Mouse (Mus musculus): ENCODE measurements around the gene Cilp2. TPM values are rescaled to one million over a fixed set of nuclear protein-coding genes. Genes with fewer than 3 reads are reported as not detected.

Cilp2 gene
- total RNA-seq, 1 experiment, result 7.3 TPM

DNA sequence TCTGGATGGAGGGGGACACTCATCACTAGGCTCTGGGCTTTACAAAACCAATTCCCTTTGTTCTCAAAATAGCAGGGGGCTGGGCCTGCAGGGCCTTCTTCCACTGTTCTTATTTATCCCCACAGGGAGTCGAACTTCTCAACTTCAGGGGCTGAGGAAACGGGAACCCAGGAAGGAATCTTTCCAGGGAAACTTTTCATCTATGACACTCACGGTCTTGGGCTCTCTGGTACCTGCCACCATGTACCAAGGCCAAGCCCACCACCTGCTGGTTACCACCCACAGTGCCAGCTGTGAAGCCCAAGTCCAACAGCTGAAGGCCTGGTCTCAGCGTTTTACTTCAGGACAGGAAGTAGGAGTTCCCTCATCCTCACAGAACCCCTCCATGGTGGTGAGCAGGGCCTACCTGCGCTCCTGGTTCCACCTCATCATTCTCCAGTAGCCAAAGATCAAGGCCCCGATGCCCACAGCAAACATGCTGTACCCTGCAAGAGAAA, 7.4 kb upstream of the Cilp2 start:
- in situ Hi-C loops (cut with MboI; ENCODE audit: low sequenced_read_pairs in 2 of 2, unreplicated experiment in 2 of 2), result no loop called here
- Histone ChIP-seq H3K27ac (ENCODE audit: insufficient read depth, low read depth, low read length, poor library complexity, severe bottlenecking) (no peak overlapping the region), H3K9me3 (ENCODE audit: control insufficient read depth, insufficient read depth, low read depth, low read length) (no peaks in the 10 kb centered on the region), H3K9ac (ENCODE audit: insufficient read depth, low read depth, low read length, poor library complexity, severe bottlenecking) (no peak overlapping the region), H3K36me3 (ENCODE audit: control insufficient read depth, insufficient read depth, low read length, poor library complexity, severe bottlenecking) (peaks cover 24% of the 10 kb centered on the region), H3K4me1 (ENCODE audit: control insufficient read depth in 2 of 2, insufficient read depth in 2 of 2, low read length in 2 of 2, poor library complexity in 1 of 2) (peaks cover 8 to 16% of the 10 kb centered on the region in 2 experiments; a peak in 2 of 4 replicates), H3K4me3 (ENCODE audit: insufficient read depth in 1 of 2, low read depth in 1 of 2, low read length in 2 of 2, poor library complexity in 1 of 2, severe bottlenecking in 1 of 2) (no peak overlapping the region)
- TF ChIP-seq MAFK (IDR thresholded peaks at IDR 0.05; ENCODE audit: insufficient read depth, low read depth, low read length) (no peak), HCFC1 (IDR thresholded peaks at IDR 0.05; ENCODE audit: borderline replicate concordance, insufficient read depth, low read length) (no peak), ZC3H11A (IDR thresholded peaks at IDR 0.05; ENCODE audit: borderline replicate concordance, low read depth, low read length) (no peak), ZNF384 (IDR thresholded peaks at IDR 0.05; ENCODE audit: low read depth, low read length) (no peak), CHD2 (IDR thresholded peaks at IDR 0.05; ENCODE audit: low read depth, low read length) (no peak)
- DNase-seq (ENCODE audit: low read depth, low spot score), result no peak

DNA sequence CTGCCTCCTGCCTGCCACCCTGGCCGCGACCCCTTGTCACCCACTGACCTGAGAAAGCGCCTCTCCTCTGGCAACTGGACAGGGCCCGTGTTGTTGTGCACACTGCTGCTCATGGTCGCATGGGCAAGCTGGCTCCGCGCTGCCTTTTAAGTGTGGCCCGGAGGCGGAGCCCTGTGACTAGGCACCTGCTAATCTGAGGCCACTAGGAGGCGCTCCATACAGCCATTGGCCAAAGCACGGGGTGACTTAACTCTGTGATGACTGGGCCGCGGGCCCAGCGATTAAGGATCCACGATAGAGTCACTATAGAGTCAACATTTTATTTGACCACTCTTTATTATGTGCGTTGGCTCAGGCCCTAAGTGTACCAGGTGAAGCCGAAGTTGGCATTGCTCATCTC, 6.4 kb upstream of the Cilp2 start:
- no peak overlapping the region for H3K4me3 ChIP-seq (ENCODE audit: insufficient read depth in 1 of 2, low read depth in 1 of 2, low read length in 2 of 2, poor library complexity in 1 of 2, severe bottlenecking in 1 of 2)
- peak; percentile 89 for DNase-seq (ENCODE audit: low read depth, low spot score)
- in situ Hi-C loops (cut with MboI; ENCODE audit: low sequenced_read_pairs in 2 of 2, unreplicated experiment in 2 of 2), result no loop called here
- H3K9ac ChIP-seq (ENCODE audit: insufficient read depth, low read depth, low read length, poor library complexity, severe bottlenecking), result no peak overlapping the region
- H3K4me1 ChIP-seq (ENCODE audit: control insufficient read depth in 2 of 2, insufficient read depth in 2 of 2, low read length in 2 of 2, poor library complexity in 1 of 2), result peaks cover 8 to 18% of the 10 kb centered on the region in 2 experiments; a peak in 2 of 4 replicates
- H3K36me3 ChIP-seq (ENCODE audit: control insufficient read depth, insufficient read depth, low read length, poor library complexity, severe bottlenecking), result peaks cover 24% of the 10 kb centered on the region
- no peaks in the 10 kb centered on the region for H3K9me3 ChIP-seq (ENCODE audit: control insufficient read depth, insufficient read depth, low read depth, low read length)
- TF ChIP-seq CHD2 (IDR thresholded peaks at IDR 0.05; ENCODE audit: low read depth, low read length), result no peak
- no peak overlapping the region for H3K27ac ChIP-seq (ENCODE audit: insufficient read depth, low read depth, low read length, poor library complexity, severe bottlenecking)

DNA sequence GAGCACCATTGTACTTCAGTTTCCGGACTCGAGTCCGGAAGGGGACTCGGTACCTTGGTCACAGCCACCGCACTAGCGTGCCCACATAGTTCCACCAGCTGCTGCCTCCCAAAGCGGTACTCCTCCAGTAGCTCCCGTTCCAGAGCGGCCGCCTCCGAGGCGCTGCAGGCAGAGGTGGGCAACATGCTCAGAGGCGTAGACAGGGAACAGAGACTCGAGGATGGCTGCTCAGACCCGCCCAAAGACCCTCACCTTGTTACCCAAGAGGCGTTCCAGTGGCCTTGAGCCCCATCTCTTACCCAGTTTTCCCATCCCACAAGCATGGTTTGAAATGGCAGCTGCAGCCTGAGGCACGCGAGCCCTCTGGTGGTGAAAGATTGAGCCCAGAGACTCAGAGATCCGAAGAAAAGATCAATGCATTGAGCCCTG, 3.3 kb upstream of the Cilp2 start:
- Histone ChIP-seq H3K9ac (ENCODE audit: insufficient read depth, low read depth, low read length, poor library complexity, severe bottlenecking) (no peak overlapping the region), H3K4me3 (ENCODE audit: insufficient read depth in 1 of 2, low read depth in 1 of 2, low read length in 2 of 2, poor library complexity in 1 of 2, severe bottlenecking in 1 of 2) (peak overlapping the region; percentile 1 to 32; a peak in 1 of 4 replicates)
- in situ Hi-C loops (cut with MboI; ENCODE audit: low sequenced_read_pairs in 2 of 2, unreplicated experiment in 2 of 2), result no loop called here

DNA sequence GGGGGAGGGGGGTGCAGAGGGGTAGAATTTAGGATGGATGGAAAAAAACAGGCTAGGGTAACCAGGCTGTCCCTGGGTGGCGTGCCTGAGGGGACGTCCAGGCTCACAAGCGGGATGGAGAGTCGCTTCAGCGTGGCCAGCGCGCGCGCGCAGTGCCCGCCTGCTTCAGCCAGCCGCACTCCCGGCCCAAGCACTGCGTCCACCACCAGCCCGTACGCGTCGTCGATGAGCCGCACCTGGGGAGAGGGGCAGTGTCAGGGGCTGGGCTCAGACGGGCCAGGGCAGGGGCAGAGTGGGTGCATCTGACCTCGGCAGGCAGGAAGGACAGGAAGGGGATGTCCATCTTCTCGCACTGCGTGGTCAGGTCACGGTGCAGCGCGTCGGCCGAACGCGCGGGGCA, 1.4 kb upstream of the Cilp2 start:
- H3K9me3 ChIP-seq (ENCODE audit: control insufficient read depth, insufficient read depth, low read depth, low read length), result no peaks in the 10 kb centered on the region
- no peak for DNase-seq (ENCODE audit: low read depth, low spot score)
- H3K4me1 ChIP-seq (ENCODE audit: control insufficient read depth in 2 of 2, insufficient read depth in 2 of 2, low read length in 2 of 2, poor library complexity in 1 of 2), result peaks cover 3 to 16% of the 10 kb centered on the region in 2 experiments; a peak in 1 of 4 replicates
- H3K27ac ChIP-seq (ENCODE audit: insufficient read depth, low read depth, low read length, poor library complexity, severe bottlenecking), result no peak overlapping the region
- no peak for TF ChIP-seq ZNF384 (IDR thresholded peaks at IDR 0.05; ENCODE audit: low read depth, low read length)
- no peak for TF ChIP-seq CHD2 (IDR thresholded peaks at IDR 0.05; ENCODE audit: low read depth, low read length)
- no peak for TF ChIP-seq MAFK (IDR thresholded peaks at IDR 0.05; ENCODE audit: insufficient read depth, low read depth, low read length)
- no peak for TF ChIP-seq ZC3H11A (IDR thresholded peaks at IDR 0.05; ENCODE audit: borderline replicate concordance, low read depth, low read length)
- no peaks in the 10 kb centered on the region for H3K36me3 ChIP-seq (ENCODE audit: control insufficient read depth, insufficient read depth, low read length, poor library complexity, severe bottlenecking)
- in situ Hi-C loops (cut with MboI; ENCODE audit: low sequenced_read_pairs in 2 of 2, unreplicated experiment in 2 of 2), result no loop called here
- H3K9ac ChIP-seq (ENCODE audit: insufficient read depth, low read depth, low read length, poor library complexity, severe bottlenecking), result no peak overlapping the region; the same call in 1 of the 2 replicates
- peak overlapping the region; percentile 5 to 57 for H3K4me3 ChIP-seq (ENCODE audit: insufficient read depth in 1 of 2, low read depth in 1 of 2, low read length in 2 of 2, poor library complexity in 1 of 2, severe bottlenecking in 1 of 2)

More for the DNA sequence above, 3.3 kb upstream of the Cilp2 start:
- H3K36me3 ChIP-seq (ENCODE audit: control insufficient read depth, insufficient read depth, low read length, poor library complexity, severe bottlenecking), result peaks cover 8% of the 10 kb centered on the region; the same call in 1 of the 2 replicates
- no peak overlapping the region for H3K27ac ChIP-seq (ENCODE audit: insufficient read depth, low read depth, low read length, poor library complexity, severe bottlenecking)
- H3K9me3 ChIP-seq (ENCODE audit: control insufficient read depth, insufficient read depth, low read depth, low read length), result no peaks in the 10 kb centered on the region
- peak; percentile 43; the same call in 1 of the 2 replicates for TF ChIP-seq ZC3H11A (IDR thresholded peaks at IDR 0.05; ENCODE audit: borderline replicate concordance, low read depth, low read length)
- no peak for TF ChIP-seq MAFK (IDR thresholded peaks at IDR 0.05; ENCODE audit: insufficient read depth, low read depth, low read length)
- TF ChIP-seq HCFC1 (IDR thresholded peaks at IDR 0.05; ENCODE audit: borderline replicate concordance, insufficient read depth, low read length), result no peak
- no peak for TF ChIP-seq CHD2 (IDR thresholded peaks at IDR 0.05; ENCODE audit: low read depth, low read length)
- no peak for TF ChIP-seq ZNF384 (IDR thresholded peaks at IDR 0.05; ENCODE audit: low read depth, low read length)
- peaks cover 8 to 23% of the 10 kb centered on the region in 2 experiments; a peak in 2 of 4 replicates for H3K4me1 ChIP-seq (ENCODE audit: control insufficient read depth in 2 of 2, insufficient read depth in 2 of 2, low read length in 2 of 2, poor library complexity in 1 of 2)
- DNase-seq (ENCODE audit: low read depth, low spot score), result no peak
